Mouse (Mus musculus): ENCODE data around the gene Cyp2c54.
"Not testable (repeated sequence)": the region's sequence is repeated elsewhere in the genome, so short reads cannot be mapped to it uniquely, and the experiment has no call there.

Cyp2c54 gene

GRCm38 (mm10) chr19:40073701-40074100, at the start of gene Cyp2c54:
Cyp2c54 (minus strand) TSS chr19:40073827.
- DNase-seq (ENCODE audit: low read depth, low spot score), result no peak

- DNase-seq (ENCODE audit: low read depth, low spot score), result not testable (repeated sequence)
Observed at GRCm38 (mm10) chr19:40119624-40120023, 46.0 kb upstream of the Cyp2c54 start.

- no peak for DNase-seq (ENCODE audit: low read depth, low spot score)
Observed at GRCm38 (mm10) chr19:40091111-40091510, 17.5 kb upstream of the Cyp2c54 start.

- not testable (repeated sequence) for DNase-seq (ENCODE audit: low read depth, low spot score)
Observed at GRCm38 (mm10) chr19:40089421-40089820, 15.8 kb upstream of the Cyp2c54 start, which contains the start of gene Cyp2c50. Cyp2c50 (plus strand) TSS chr19:40089688.

GRCm38 (mm10) chr19:40088381-40088780, 14.8 kb upstream of the Cyp2c54 start:
- DNase-seq (ENCODE audit: low read depth, low spot score), result no peak

GRCm38 (mm10) chr19:39992140-39992539, 81.5 kb downstream of the Cyp2c54 start, which contains the start of gene Cyp2c37:
Cyp2c37 (plus strand) TSS chr19:39992424.
- not testable (repeated sequence) for DNase-seq (ENCODE audit: low read depth, low spot score)

- DNase-seq (ENCODE audit: low read depth, low spot score), result no peak
Observed at GRCm38 (mm10) chr19:39989471-39989870, 84.2 kb downstream of the Cyp2c54 start.
